In the genomic region with DNA sequence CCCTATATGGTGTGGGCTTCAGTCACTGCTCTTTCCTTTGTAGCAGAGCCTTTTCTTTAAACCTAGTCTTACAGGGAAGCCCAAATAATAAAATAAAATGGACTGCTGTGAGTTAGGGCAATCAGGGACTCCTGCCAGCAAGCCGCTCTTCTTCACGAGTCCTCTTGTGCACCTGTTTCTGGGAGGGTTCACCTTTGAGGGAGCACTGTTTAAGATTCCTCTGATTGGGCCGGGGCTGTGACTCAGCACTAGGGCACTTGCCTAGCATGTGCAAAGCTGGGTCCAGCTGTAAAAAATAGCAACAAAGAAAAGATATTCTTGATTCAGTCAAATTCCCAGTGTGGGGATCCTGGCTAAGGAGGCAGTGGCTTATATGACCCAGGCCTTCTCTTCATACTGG, we compare ENCODE assay signal across 22 mouse cellular contexts. TPM values are rescaled to one million over a fixed set of nuclear protein-coding genes. Genes with fewer than 3 reads are reported as not detected.
DNase-seq lines count a peak whose midpoint lies in the region; ATAC-seq and TF ChIP-seq lines count a peak whose summit lies in the region.
"Had no signal": no experiment of that assay in that cellular context is flagged by ENCODE, and none has a peak within 500 bp of the region (broad histone marks: within the 10 kb centered on the region; RNA-seq: fewer than 3 reads in every experiment).

No protein-coding gene starts in this region.

- H3K79me3 ChIP-seq in C2C12 (ENCODE audit: low read depth): peaks cover 52% of the 10 kb centered on the region

- ATAC-seq in lung, postnatal 0 days: peak; percentile 55; the same call in 1 of the 2 replicates
- ATAC-seq: activated CD4-positive, CD25-positive, alpha-beta regulatory T cell, adult 4 months; forebrain, embryonic 14.5 days; forebrain, postnatal 0 days had no signal

- intact Hi-C loops in left cerebral cortex, postnatal 4 days (cut with DNase I): no loop called here

- no peak overlapping the region for H3ac ChIP-seq in C2C12 (ENCODE audit: control insufficient read depth, insufficient read length, low read depth)

- no peak overlapping the region for H3K4me2 ChIP-seq in lung, postnatal 0 days (replicated peaks; ENCODE audit: low read depth, low read length)
- H3K4me2 ChIP-seq: embryonic facial prominence, embryonic 12.5 days; embryonic facial prominence, embryonic 15.5 days; heart, embryonic 11.5 days; hindbrain, embryonic 12.5 days; hindbrain, embryonic 15.5 days had no signal

- H3K4me3 ChIP-seq in lung, postnatal 0 days (ENCODE audit: low read depth, low read length): no peak overlapping the region
- H3K4me3 ChIP-seq in lung, adult 2 months (replicated peaks; ENCODE audit: extremely low read depth, low read depth, low read length): no peak overlapping the region
- no peak overlapping the region for H3K4me3 ChIP-seq in C2C12 (ENCODE audit: insufficient read depth, poor library complexity, severe bottlenecking)
- no peak overlapping the region for H3K4me3 ChIP-seq in layer of hippocampus, adult 2 months
- H3K4me3 ChIP-seq: embryonic facial prominence, embryonic 12.5 days; embryonic facial prominence, embryonic 15.5 days; gastrocnemius, adult 2 months; hindbrain, embryonic 12.5 days; hindbrain, embryonic 15.5 days had no signal

- no peak overlapping the region for H3K9ac ChIP-seq in lung, postnatal 0 days (replicated peaks; ENCODE audit: low read depth)
- H3K9ac ChIP-seq: embryonic facial prominence, embryonic 12.5 days; embryonic facial prominence, embryonic 15.5 days; forebrain, postnatal 0 days; hindbrain, embryonic 12.5 days; hindbrain, embryonic 15.5 days had no signal

- no peaks in the 10 kb centered on the region for H3K36me3 ChIP-seq in lung, postnatal 0 days (ENCODE audit: insufficient read depth, low read length)
- H3K36me3 ChIP-seq in C2C12 (ENCODE audit: control insufficient read depth, insufficient read depth): peaks cover 34% of the 10 kb centered on the region
- H3K36me3 ChIP-seq: embryonic facial prominence, embryonic 15.5 days; hindbrain, embryonic 15.5 days had no signal

- H3K27ac ChIP-seq in lung, postnatal 0 days (ENCODE audit: low read length): no peak overlapping the region
- no peak overlapping the region for H3K27ac ChIP-seq in layer of hippocampus, adult 2 months
- H3K27ac ChIP-seq: embryonic facial prominence, embryonic 12.5 days; embryonic facial prominence, embryonic 15.5 days; gastrocnemius, adult 2 months; hindbrain, embryonic 12.5 days; hindbrain, embryonic 15.5 days had no signal

- no peak for TF ChIP-seq EP300 in lung, postnatal 0 days (IDR thresholded peaks at IDR 0.05)

- peaks cover 4% of the 10 kb centered on the region; the same call in 1 of the 2 replicates for H3K4me1 ChIP-seq in lung, postnatal 0 days (ENCODE audit: insufficient read depth, low read depth, low read length)
- peaks cover 10% of the 10 kb centered on the region; the same call in 1 of the 2 replicates for H3K4me1 ChIP-seq in lung, adult 2 months (ENCODE audit: control insufficient read depth, insufficient read depth, low read length)

- no peaks in the 10 kb centered on the region for H3K27me3 ChIP-seq in lung, postnatal 0 days (replicated peaks; ENCODE audit: insufficient read depth, low read length)
- no peaks in the 10 kb centered on the region for H3K27me3 ChIP-seq in C2C12 (ENCODE audit: control insufficient read depth, insufficient read depth, insufficient read length)
- H3K27me3 ChIP-seq: CH12.LX; embryonic facial prominence, embryonic 12.5 days; embryonic facial prominence, embryonic 15.5 days; hindbrain, embryonic 12.5 days; hindbrain, embryonic 15.5 days had no signal

- no peak for TF ChIP-seq POLR2A in lung, adult 2 months (IDR thresholded peaks at IDR 0.05; ENCODE audit: borderline replicate concordance, extremely low read depth, low read depth, low read length)

- no peaks in the 10 kb centered on the region for H3K9me3 ChIP-seq in lung, postnatal 0 days (ENCODE audit: low read length)
- H3K9me3 ChIP-seq: embryonic facial prominence, embryonic 12.5 days; embryonic facial prominence, embryonic 15.5 days; hindbrain, embryonic 12.5 days; hindbrain, embryonic 15.5 days had no signal

- no peak for DNase-seq in lung, postnatal 0 days (ENCODE audit: low spot score)
- DNase-seq in lung, adult 2 months: no peak
- peak; percentile 56 for DNase-seq in brain, adult 2 months (ENCODE audit: low read depth, low spot score)
- DNase-seq in left cerebral cortex, postnatal 4 days: no peak
- no peak for DNase-seq in layer of hippocampus, adult 2 months (ENCODE audit: low spot score in 2 of 2)
- DNase-seq: adrenal gland, adult 8-10 months; adrenal gland, postnatal 25 days; cerebellum, adult 9-11 months; cerebellum, postnatal 25 days; forebrain, postnatal 0 days; gastrocnemius, adult 2 months; gastrocnemius, postnatal 14 days; heart, adult 11 months had no signal

- 50% methylated on average over 3 of the region's 3 CpGs for WGBS in lung, postnatal 0 days
- 56% methylated on average over 3 of the region's 3 CpGs for WGBS in lung, adult 2 months

- peaks cover 93% of the 10 kb centered on the region for H3K79me2 ChIP-seq in C2C12 (ENCODE audit: control insufficient read depth, insufficient read depth)

- TF ChIP-seq CTCF in lung, postnatal 0 days (IDR thresholded peaks at IDR 0.05): no peak
- TF ChIP-seq CTCF in lung, adult 2 months (IDR thresholded peaks at IDR 0.05; ENCODE audit: insufficient read depth, low read length): no peak
- TF ChIP-seq CTCF in C2C12 (IDR thresholded peaks at IDR 0.05; ENCODE audit: control insufficient read depth, insufficient read depth, insufficient read length): no peak
- TF ChIP-seq CTCF in layer of hippocampus, adult 2 months (conservative IDR thresholded peaks at IDR 0.05): no peak

TF ChIP-seq in C2C12, 6 proteins besides CTCF, POLR2A, EP300 and RAD21:
- TF ChIP-seq FOSL1 (IDR thresholded peaks at IDR 0.05; ENCODE audit: insufficient read depth, low read length, poor library complexity, severe bottlenecking) (no peak), CEBPB (IDR thresholded peaks at IDR 0.05; ENCODE audit: low read depth) (no peak), USF1 (IDR thresholded peaks at IDR 0.05; ENCODE audit: low read depth) (no peak), MYOD1 (IDR thresholded peaks at IDR 0.05; ENCODE audit: control insufficient read depth, insufficient read length, low read depth) (peak; percentile 12), MYOG (IDR thresholded peaks at IDR 0.05; ENCODE audit: control insufficient read depth, extremely low read depth, insufficient read length) (no peak), MAX (IDR thresholded peaks at IDR 0.05) (no peak)
TF ChIP-seq in C2C12: peak in this region for 1.

RNA-seq across cellular contexts. Expression of gene Ssbp3, which starts 34.4 kb away (rescaled TPM):
- 40.2 and 49.8 TPM in 2 replicates for polyA plus RNA-seq in lung, postnatal 0 days (2015; fragmentation: Nextera tagmentation; extraction: Ambion mirVana)
- 41.0 and 43.2 TPM in 2 replicates for polyA plus RNA-seq in lung, adult 2 months (2012; rRNA removed)
- 74.7 TPM for polyA plus RNA-seq in C2C12 (2012; fragmentation: generic; extraction: Trizol)
- total RNA-seq in left cerebral cortex, postnatal 4 days (2021): 100 to 1,000 TPM; 146 to 149 TPM
- 100 to 1,000 TPM; 157 TPM for total RNA-seq in layer of hippocampus, adult 2 months (2021)
